Mouse (Mus musculus): ENCODE data around the gene Ccpg1os.

Gene Ccpg1os

GRCm38 (mm10) chr9:72985250-72986220, at the start of gene Ccpg1os, which contains the start of gene Ccpg1:
Gene Ccpg1os, minus strand, starts transcription at chr9:72985382.
Gene Ccpg1, plus strand, starts transcription at chr9:72985429.
- DNase-seq (ENCODE audit: low read depth) = peak; percentile 90

DNA sequence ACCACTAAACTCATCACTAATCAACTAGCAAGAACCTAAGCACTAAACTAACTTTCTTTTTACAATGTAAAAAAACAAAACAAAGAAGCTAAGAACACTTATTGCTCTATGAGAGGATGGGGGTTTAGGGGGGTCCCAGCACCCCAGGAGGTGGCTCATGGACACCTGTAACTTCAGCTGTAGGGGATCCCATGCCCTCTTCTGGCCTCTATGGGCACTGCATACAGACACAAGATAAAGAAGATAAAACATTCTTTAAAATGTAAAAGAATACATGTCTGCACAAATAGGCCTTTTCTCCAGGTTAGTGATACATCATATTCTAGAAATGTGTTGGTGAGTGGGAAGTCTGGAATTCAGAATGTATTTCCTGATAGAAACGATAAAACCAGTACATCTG, 48.2 kb upstream of the Ccpg1os start:
- DNase-seq (ENCODE audit: low read depth) = no peak

GRCm38 (mm10) chr9:73031421-73031820, 46.2 kb upstream of the Ccpg1os start:
- no peak for DNase-seq (ENCODE audit: low read depth)

- DNase-seq (ENCODE audit: low read depth) = no peak
Observed at GRCm38 (mm10) chr9:73030443-73030842, 45.3 kb upstream of the Ccpg1os start.

GRCm38 (mm10) chr9:73025818-73026636, 40.8 kb upstream of the Ccpg1os start:
- no peak for DNase-seq (ENCODE audit: low read depth)

DNA sequence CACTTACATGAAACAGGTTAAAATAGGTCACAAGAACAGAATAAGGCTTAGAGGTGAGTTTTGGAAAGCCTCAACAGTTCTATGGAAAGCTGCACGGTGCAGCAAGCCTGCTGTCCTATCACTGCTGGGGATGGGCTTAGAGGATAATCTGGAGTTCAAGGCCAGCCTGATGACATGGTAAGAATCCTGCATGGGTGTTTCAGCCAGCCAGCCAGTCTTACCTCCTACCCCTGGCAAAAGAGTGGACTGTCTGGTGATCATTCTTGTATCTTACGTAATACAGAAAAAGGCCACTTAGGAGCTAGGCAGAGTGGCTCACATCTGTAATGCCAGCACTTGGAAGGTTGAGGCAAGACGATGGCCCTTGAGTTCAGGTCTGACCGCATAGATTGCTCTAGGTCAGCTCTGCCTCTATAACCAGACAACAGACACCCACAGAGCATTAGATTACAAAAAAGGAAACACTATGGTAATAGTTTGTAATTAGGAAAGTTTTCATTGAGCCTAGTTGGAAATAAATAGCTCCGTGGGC, 35.5 kb upstream of the Ccpg1os start:
- no peak for DNase-seq (ENCODE audit: low read depth)

- DNase-seq (ENCODE audit: low read depth) = no peak
Observed at GRCm38 (mm10) chr9:73019841-73020240, 34.7 kb upstream of the Ccpg1os start.

GRCm38 (mm10) chr9:73014724-73015123, 29.5 kb upstream of the Ccpg1os start:
- DNase-seq (ENCODE audit: low read depth) = no peak

DNA sequence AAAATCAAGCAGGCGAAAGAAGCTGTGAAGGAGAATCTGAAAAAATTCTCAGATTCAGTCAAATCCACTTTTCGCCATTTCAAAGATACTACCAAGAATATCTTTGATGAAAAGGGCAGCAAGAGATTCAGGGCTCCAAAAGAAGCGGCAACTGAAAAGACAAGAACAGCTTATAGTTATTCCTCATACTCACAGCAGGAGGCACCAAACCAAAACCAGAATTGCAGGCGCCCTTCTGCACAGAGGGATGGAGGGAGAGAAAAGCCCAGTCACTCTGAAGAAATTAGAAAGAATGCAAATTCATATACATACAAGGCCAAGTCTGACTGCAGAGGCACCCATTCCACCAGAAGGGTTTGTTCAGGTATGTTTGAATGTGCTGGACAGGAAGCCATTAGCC, 27.4 kb upstream of the Ccpg1os start:
- no peak for DNase-seq (ENCODE audit: low read depth)

GRCm38 (mm10) chr9:73008384-73008783, 23.2 kb upstream of the Ccpg1os start:
- no peak for DNase-seq (ENCODE audit: low read depth)

- DNase-seq (ENCODE audit: low read depth) = no peak
Observed at GRCm38 (mm10) chr9:73006175-73006574, 21.0 kb upstream of the Ccpg1os start.

GRCm38 (mm10) chr9:73005106-73005505, 19.9 kb upstream of the Ccpg1os start:
- DNase-seq (ENCODE audit: low read depth) = no peak

DNA sequence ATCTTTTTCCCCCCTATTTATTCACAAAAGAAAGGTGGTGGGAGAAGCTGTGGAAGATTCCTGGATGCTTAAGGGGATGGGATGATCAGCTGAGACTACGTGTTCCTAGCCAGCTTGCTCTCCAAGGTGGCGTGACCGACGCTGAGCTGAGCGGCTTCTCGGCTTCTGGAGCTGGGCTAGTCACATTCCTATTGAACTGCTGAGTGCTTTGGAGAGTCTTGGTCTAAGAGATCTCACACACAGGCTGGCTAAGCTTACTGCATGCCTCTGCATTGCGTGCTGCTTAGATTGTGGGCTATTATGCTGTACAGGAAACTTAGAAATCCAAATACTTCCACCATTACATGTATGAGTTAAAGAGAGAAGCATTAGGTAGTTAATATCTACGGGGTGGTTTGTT, 18.9 kb upstream of the Ccpg1os start:
- no peak for DNase-seq (ENCODE audit: low read depth)

- no peak for DNase-seq (ENCODE audit: low read depth)
Observed at GRCm38 (mm10) chr9:73002177-73002576, 17.0 kb upstream of the Ccpg1os start.

DNA sequence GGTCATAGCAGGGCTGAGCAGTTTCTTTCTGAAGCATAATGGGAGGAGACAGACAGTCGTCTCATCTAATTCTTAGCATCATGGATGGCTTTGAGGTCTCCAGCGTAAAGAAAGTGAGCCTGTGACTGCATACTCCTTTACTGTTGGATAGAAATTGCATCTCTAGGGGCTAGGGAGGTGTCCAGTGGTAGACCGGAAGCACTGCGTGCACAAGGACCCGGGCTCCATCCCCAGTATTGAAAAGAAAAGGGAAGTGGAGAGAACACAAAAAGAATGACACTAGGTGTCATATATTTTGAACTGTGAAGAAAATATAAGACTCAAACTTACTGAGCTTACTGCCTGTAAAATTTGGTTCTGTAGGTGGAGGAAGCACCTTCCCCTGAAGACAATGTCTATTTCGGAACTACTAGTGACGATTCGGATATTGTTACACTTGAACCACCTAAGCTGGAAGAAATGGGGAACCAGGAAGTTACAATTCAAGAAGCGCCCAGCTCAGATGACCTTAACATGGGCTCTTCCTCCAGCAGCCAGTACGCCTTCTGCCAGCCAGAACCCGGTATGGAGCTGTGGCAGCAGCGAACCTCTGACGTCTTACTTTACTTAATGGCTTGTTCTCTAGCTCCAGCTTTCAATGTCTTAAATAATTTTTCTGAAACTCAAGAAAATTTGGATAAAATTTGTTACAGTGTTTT, 16.3 kb upstream of the Ccpg1os start:
- no peak for DNase-seq (ENCODE audit: low read depth)

GRCm38 (mm10) chr9:73000487-73000886, 15.3 kb upstream of the Ccpg1os start:
- no peak for DNase-seq (ENCODE audit: low read depth)

DNA sequence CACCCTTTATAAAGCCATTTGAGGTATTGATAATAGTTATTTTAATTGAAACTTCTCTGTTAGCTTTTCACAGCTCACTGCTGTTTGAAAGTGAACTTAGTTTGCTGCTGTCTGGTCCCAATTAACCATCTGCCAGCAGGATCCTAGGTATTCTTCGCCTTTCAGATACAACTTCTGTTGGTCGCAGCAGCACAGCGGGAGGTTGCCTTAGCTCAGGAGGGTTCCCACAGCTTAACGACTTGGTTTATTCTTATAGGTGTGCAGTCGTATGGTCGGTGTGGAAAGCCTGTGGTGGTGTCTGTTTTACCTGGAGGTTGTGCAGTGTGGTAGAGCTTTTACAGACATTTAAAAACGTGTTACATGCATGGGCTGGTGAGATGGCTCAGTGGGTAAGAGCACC, 11.6 kb upstream of the Ccpg1os start:
- DNase-seq (ENCODE audit: low read depth) = no peak

- no peak for DNase-seq (ENCODE audit: low read depth)
Observed at GRCm38 (mm10) chr9:72996167-72996566, 11.0 kb upstream of the Ccpg1os start.

DNA sequence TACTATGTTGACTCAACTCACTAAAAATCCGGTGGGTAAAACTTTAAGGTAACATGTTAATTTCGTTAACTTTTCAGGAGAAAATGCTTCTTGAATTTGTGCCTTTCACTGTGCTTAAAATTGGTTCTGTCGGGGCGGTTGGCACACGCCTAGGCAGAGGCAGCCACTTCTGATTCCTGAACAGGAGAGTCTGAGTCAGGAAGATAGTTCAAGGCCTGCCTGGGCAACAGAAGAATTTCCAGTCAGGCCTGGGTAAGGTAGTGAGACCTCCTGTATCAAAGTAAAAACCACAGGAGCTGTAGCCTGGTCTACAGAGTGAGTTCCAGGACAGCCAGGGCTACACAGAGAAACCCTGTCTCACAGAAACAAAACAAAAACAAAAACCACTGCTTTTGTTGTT, 7.4 kb upstream of the Ccpg1os start:
- DNase-seq (ENCODE audit: low read depth) = no peak

DNA sequence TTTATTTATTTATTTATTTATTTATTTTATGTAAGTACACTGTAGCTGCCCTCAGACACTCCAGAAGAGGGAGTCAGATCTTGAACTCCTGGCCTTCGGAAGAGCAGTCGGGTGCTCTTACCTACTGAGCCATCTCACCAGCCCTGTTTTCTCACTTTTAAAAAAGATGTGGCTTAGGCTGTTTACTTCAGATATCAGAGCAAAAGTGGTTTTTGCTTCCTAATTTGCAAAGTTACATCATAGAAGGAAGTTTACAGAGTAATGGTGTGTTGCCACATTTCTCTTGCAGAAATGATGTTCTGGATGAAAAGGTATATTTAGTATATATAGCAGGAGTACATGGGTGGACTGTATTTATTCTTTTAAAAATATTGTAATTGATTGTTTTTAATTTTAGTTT, 6.2 kb upstream of the Ccpg1os start:
- no peak for DNase-seq (ENCODE audit: low read depth)

- no peak for DNase-seq (ENCODE audit: low read depth)
Observed at GRCm38 (mm10) chr9:72988706-72989105, 3.5 kb upstream of the Ccpg1os start.

DNA sequence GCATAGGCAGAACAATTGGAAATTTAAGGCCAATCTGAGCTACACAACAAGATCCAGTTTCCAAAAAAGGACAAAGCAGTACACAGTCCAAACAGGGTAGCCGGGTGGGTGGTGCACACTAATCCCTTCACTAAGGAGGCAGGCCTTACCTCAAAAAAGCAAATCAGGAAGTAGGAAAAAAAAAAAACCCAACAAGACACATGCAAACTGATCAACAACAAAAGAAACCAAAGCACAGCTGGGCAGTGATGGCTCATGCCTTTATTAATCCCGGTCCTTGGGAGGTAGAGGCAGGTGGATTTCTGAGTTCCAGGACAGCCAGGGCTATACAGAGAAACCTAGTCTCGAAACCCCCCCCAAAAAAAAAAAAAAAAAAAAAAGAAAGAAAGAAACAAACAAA, 2.5 kb upstream of the Ccpg1os start:
- DNase-seq (ENCODE audit: low read depth) = no peak
